11 mouse cellular contexts compared by ENCODE assay signal in genomic region chr17:73014090-73014853, GRCm38 (mm10).
DNase-seq lines count a peak whose midpoint lies in the region; ATAC-seq lines count a peak whose summit lies in the region.
"Had no signal": no experiment of that assay in that cellular context is flagged by ENCODE, and none has a peak within 500 bp of the region (broad histone marks: within the 10 kb centered on the region; RNA-seq: fewer than 3 reads in every experiment).

No protein-coding gene starts in this region.

- H3K4me1 ChIP-seq in hindbrain, embryonic 15.5 days (replicated peaks), result no peaks in the 10 kb centered on the region
- H3K4me1 ChIP-seq in hindbrain, embryonic 10.5 days (replicated peaks), result peaks cover 26% of the 10 kb centered on the region
- H3K4me1 ChIP-seq in neural tube, embryonic 13.5 days (replicated peaks), result peaks cover 5% of the 10 kb centered on the region; the same call in 1 of the 2 replicates
- H3K4me1 ChIP-seq in neural tube, embryonic 15.5 days, result no peaks in the 10 kb centered on the region
- peaks cover 37% of the 10 kb centered on the region for H3K4me1 ChIP-seq in heart, embryonic 15.5 days (replicated peaks)
- peaks cover 17% of the 10 kb centered on the region; the same call in 1 of the 2 replicates for H3K4me1 ChIP-seq in kidney, embryonic 14.5 days (ENCODE audit: control insufficient read depth, insufficient read depth, low read length)
- H3K4me1 ChIP-seq: forebrain, embryonic 15.5 days had no signal

- H3K27me3 ChIP-seq in hindbrain, embryonic 15.5 days, result no peaks in the 10 kb centered on the region
- no peaks in the 10 kb centered on the region for H3K27me3 ChIP-seq in hindbrain, embryonic 10.5 days (ENCODE audit: insufficient read depth, poor library complexity, severe bottlenecking)
- H3K27me3 ChIP-seq in neural tube, embryonic 13.5 days, result no peaks in the 10 kb centered on the region
- H3K27me3 ChIP-seq in neural tube, embryonic 15.5 days (replicated peaks), result no peaks in the 10 kb centered on the region
- no peaks in the 10 kb centered on the region for H3K27me3 ChIP-seq in heart, embryonic 15.5 days
- no peaks in the 10 kb centered on the region for H3K27me3 ChIP-seq in kidney, embryonic 14.5 days (ENCODE audit: control insufficient read depth, insufficient read depth, low read length)
- H3K27me3 ChIP-seq: embryonic facial prominence, embryonic 15.5 days; forebrain, embryonic 15.5 days; kidney, embryonic 15.5 days had no signal

- ATAC-seq in hindbrain, embryonic 15.5 days (ENCODE audit: low FRiP score, low read depth), result peak; percentile 71
- peak; percentile 69 for ATAC-seq in neural tube, embryonic 13.5 days (ENCODE audit: low read depth)
- ATAC-seq in neural tube, embryonic 15.5 days (ENCODE audit: low FRiP score), result no peak
- peak; percentile 63; the same call in 1 of the 2 replicates for ATAC-seq in heart, embryonic 15.5 days (replicated peaks; ENCODE audit: insufficient number of reproducible peaks, insufficient read depth, low FRiP score, low read depth)
- ATAC-seq in kidney, embryonic 14.5 days (ENCODE audit: low FRiP score, low TSS enrichment), result no peak
- ATAC-seq: forebrain, embryonic 15.5 days had no signal

- no peaks in the 10 kb centered on the region for H3K9me3 ChIP-seq in hindbrain, embryonic 15.5 days
- no peaks in the 10 kb centered on the region for H3K9me3 ChIP-seq in hindbrain, embryonic 10.5 days
- H3K9me3 ChIP-seq in neural tube, embryonic 13.5 days, result no peaks in the 10 kb centered on the region
- no peaks in the 10 kb centered on the region for H3K9me3 ChIP-seq in neural tube, embryonic 15.5 days (replicated peaks)
- H3K9me3 ChIP-seq in heart, embryonic 15.5 days (replicated peaks), result no peaks in the 10 kb centered on the region
- no peaks in the 10 kb centered on the region for H3K9me3 ChIP-seq in kidney, embryonic 14.5 days (ENCODE audit: control insufficient read depth, low read length)
- H3K9me3 ChIP-seq: embryonic facial prominence, embryonic 15.5 days; forebrain, embryonic 15.5 days; kidney, embryonic 15.5 days had no signal

- DNase-seq in hindbrain, embryonic 10.5 days (ENCODE audit: low spot score), result no peak
- DNase-seq in yolk sac, embryonic 10.5 days (ENCODE audit: low spot score), result no peak
- DNase-seq: layer of hippocampus, adult 9-11 months had no signal

- no peak overlapping the region for H3K9ac ChIP-seq in hindbrain, embryonic 15.5 days
- no peak overlapping the region for H3K9ac ChIP-seq in neural tube, embryonic 13.5 days
- no peak overlapping the region for H3K9ac ChIP-seq in neural tube, embryonic 15.5 days (replicated peaks)
- no peak overlapping the region for H3K9ac ChIP-seq in heart, embryonic 15.5 days
- no peak overlapping the region for H3K9ac ChIP-seq in kidney, embryonic 14.5 days (ENCODE audit: low read depth, low read length)
- H3K9ac ChIP-seq: embryonic facial prominence, embryonic 15.5 days; forebrain, embryonic 15.5 days; kidney, embryonic 15.5 days had no signal

- H3K27ac ChIP-seq in hindbrain, embryonic 15.5 days (replicated peaks), result no peak overlapping the region
- no peak overlapping the region for H3K27ac ChIP-seq in hindbrain, embryonic 10.5 days
- H3K27ac ChIP-seq in neural tube, embryonic 13.5 days (replicated peaks), result no peak overlapping the region
- H3K27ac ChIP-seq in neural tube, embryonic 15.5 days (replicated peaks), result no peak overlapping the region
- H3K27ac ChIP-seq in heart, embryonic 15.5 days, result peak overlapping the region; percentile 56
- no peak overlapping the region for H3K27ac ChIP-seq in kidney, embryonic 14.5 days (ENCODE audit: low read depth, low read length)
- H3K27ac ChIP-seq: embryonic facial prominence, embryonic 15.5 days; forebrain, embryonic 15.5 days; kidney, embryonic 15.5 days had no signal

- no peaks in the 10 kb centered on the region for H3K36me3 ChIP-seq in hindbrain, embryonic 15.5 days
- H3K36me3 ChIP-seq in hindbrain, embryonic 10.5 days, result no peaks in the 10 kb centered on the region
- H3K36me3 ChIP-seq in neural tube, embryonic 13.5 days, result no peaks in the 10 kb centered on the region
- no peaks in the 10 kb centered on the region for H3K36me3 ChIP-seq in neural tube, embryonic 15.5 days
- no peaks in the 10 kb centered on the region for H3K36me3 ChIP-seq in heart, embryonic 15.5 days
- H3K36me3 ChIP-seq in kidney, embryonic 14.5 days (ENCODE audit: control insufficient read depth, insufficient read depth, low read length), result no peaks in the 10 kb centered on the region
- H3K36me3 ChIP-seq: embryonic facial prominence, embryonic 15.5 days; forebrain, embryonic 15.5 days; kidney, embryonic 15.5 days had no signal

- H3K4me2 ChIP-seq in hindbrain, embryonic 15.5 days, result no peak overlapping the region
- H3K4me2 ChIP-seq in neural tube, embryonic 13.5 days, result no peak overlapping the region
- H3K4me2 ChIP-seq in neural tube, embryonic 15.5 days, result no peak overlapping the region
- H3K4me2 ChIP-seq in heart, embryonic 15.5 days, result no peak overlapping the region
- no peak overlapping the region for H3K4me2 ChIP-seq in kidney, embryonic 14.5 days (replicated peaks; ENCODE audit: low read depth, low read length)
- H3K4me2 ChIP-seq: embryonic facial prominence, embryonic 15.5 days; forebrain, embryonic 15.5 days; kidney, embryonic 15.5 days had no signal

- no peak overlapping the region for H3K4me3 ChIP-seq in hindbrain, embryonic 15.5 days
- H3K4me3 ChIP-seq in hindbrain, embryonic 10.5 days, result no peak overlapping the region
- no peak overlapping the region for H3K4me3 ChIP-seq in neural tube, embryonic 13.5 days
- H3K4me3 ChIP-seq in neural tube, embryonic 15.5 days (replicated peaks), result no peak overlapping the region
- no peak overlapping the region for H3K4me3 ChIP-seq in heart, embryonic 15.5 days
- H3K4me3 ChIP-seq in kidney, embryonic 14.5 days (ENCODE audit: low read length), result no peak overlapping the region
- H3K4me3 ChIP-seq: embryonic facial prominence, embryonic 15.5 days; forebrain, embryonic 15.5 days; kidney, embryonic 15.5 days had no signal

- WGBS in hindbrain, embryonic 15.5 days, result 43% methylated on average over 9 of the region's 9 CpGs
- WGBS in hindbrain, embryonic 10.5 days, result 59% methylated on average over 9 of the region's 9 CpGs
- WGBS in neural tube, embryonic 13.5 days, result 57% methylated on average over 9 of the region's 9 CpGs
- 51% methylated on average over 9 of the region's 9 CpGs for WGBS in neural tube, embryonic 15.5 days
- 39% methylated on average over 9 of the region's 9 CpGs for WGBS in heart, embryonic 15.5 days
- 51% methylated on average over 9 of the region's 9 CpGs for WGBS in kidney, embryonic 14.5 days

Comparison
In these comparisons a context has a peak if more than half of its experiments do, and no peak if none do; other contexts are left out.
1. ATAC-seq: peak in hindbrain, embryonic 15.5 days (single experiment), neural tube, embryonic 13.5 days (single experiment) and heart, embryonic 15.5 days (single experiment); none in neural tube, embryonic 15.5 days (single experiment) and kidney, embryonic 14.5 days (single experiment).